Mouse (Mus musculus) erythroblast, embryonic 14.5 days (primary cell): ENCODE measurements at regions not wholly inside any gene's neighbourhood (a gene's known extent, or its start where the extent isn't known, plus 50 kb on each side); places are given as distances from the start of the nearest gene placed in this dataset.

Experiments used
- H3K27me3 ChIP-seq: 2 replicates; pipeline ENCODE4 v1.6.1; 2012; ENCODE audit warnings: inconsistent platforms; ENCODE audit not compliant: control insufficient read depth
- H3K36me3 ChIP-seq: 2 replicates; pipeline ENCODE4 v1.6.1; 2012; ENCODE audit warnings: mild to moderate bottlenecking, inconsistent platforms; ENCODE audit not compliant: control insufficient read depth
- H3K4me1 ChIP-seq: 2 replicates; pipeline ENCODE4 v1.6.1; 2012; ENCODE audit warnings: inconsistent platforms; ENCODE audit not compliant: control insufficient read depth
- H3K4me3 ChIP-seq: replicated peaks from 2 replicates; pipeline ENCODE3; 2012; ENCODE audit warnings: moderate library complexity, mild to moderate bottlenecking, inconsistent platforms
- H3K9me3 ChIP-seq: 2 replicates; pipeline ENCODE4 v1.6.1; 2012; ENCODE audit warnings: low read length, inconsistent platforms, mixed read lengths; ENCODE audit not compliant: control insufficient read depth
- GATA1 ChIP-seq: IDR thresholded peaks from 2 replicates; pipeline ENCODE4 v1.6.1; 2012; ENCODE audit warnings: low read length, inconsistent platforms, mixed read lengths
- TAL1 ChIP-seq: IDR thresholded peaks from 3 replicates; pipeline ENCODE4 v1.6.1; 2012; ENCODE audit warnings: low read length, inconsistent platforms, mixed read lengths

DNA sequence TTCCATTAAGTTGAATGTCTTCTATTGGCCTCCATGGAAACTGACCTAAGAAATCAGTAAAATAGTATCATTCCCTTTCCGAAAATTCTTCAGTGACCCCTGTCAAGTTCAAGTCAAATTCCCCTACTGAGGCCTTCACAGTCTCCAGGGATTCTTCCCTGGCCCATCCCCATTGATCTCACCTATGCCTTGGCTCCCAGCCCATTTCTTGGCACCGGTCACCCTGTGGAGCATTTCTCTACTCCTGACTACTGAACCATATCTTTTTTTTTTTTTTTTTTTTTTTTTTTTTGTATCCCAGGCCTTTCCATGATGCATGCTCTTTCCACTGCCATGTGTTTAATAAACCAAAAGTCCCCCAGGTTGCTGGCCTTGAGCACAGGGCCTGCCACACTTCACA, 124.8 kb upstream of the Zmiz1 start:
- no peak overlapping the region for H3K4me3 ChIP-seq
- H3K27me3 ChIP-seq = peaks cover 4% of the 10 kb centered on the region; the same call in 1 of the 2 replicates
- no peaks in the 10 kb centered on the region for H3K4me1 ChIP-seq
- H3K36me3 ChIP-seq = no peaks in the 10 kb centered on the region
- H3K9me3 ChIP-seq = peaks cover 4% of the 10 kb centered on the region; the same call in 1 of the 2 replicates
- TF ChIP-seq TAL1 (no peak), GATA1 (no peak)

- TF ChIP-seq GATA1 (no peak), TAL1 (no peak)
- H3K9me3 ChIP-seq = no peaks in the 10 kb centered on the region
- no peaks in the 10 kb centered on the region for H3K27me3 ChIP-seq
- H3K36me3 ChIP-seq = no peaks in the 10 kb centered on the region
- no peaks in the 10 kb centered on the region for H3K4me1 ChIP-seq
- H3K4me3 ChIP-seq = no peak overlapping the region
Measured at GRCm38 (mm10) chr14:25336875-25337274, 122.1 kb upstream of the Zmiz1 start.

- no peaks in the 10 kb centered on the region for H3K36me3 ChIP-seq
- no peak for TF ChIP-seq TAL1
- no peak for TF ChIP-seq GATA1
- no peak overlapping the region for H3K4me3 ChIP-seq
- no peaks in the 10 kb centered on the region for H3K9me3 ChIP-seq
- no peaks in the 10 kb centered on the region for H3K4me1 ChIP-seq
- no peaks in the 10 kb centered on the region for H3K27me3 ChIP-seq
Measured at GRCm38 (mm10) chr14:25338404-25339051, 120.5 kb upstream of the Zmiz1 start.

GRCm38 (mm10) chr14:25340845-25341244, 118.1 kb upstream of the Zmiz1 start:
- H3K9me3 ChIP-seq = no peaks in the 10 kb centered on the region
- H3K4me3 ChIP-seq = no peak overlapping the region
- no peaks in the 10 kb centered on the region for H3K27me3 ChIP-seq
- H3K4me1 ChIP-seq = no peaks in the 10 kb centered on the region
- H3K36me3 ChIP-seq = no peaks in the 10 kb centered on the region
- TF ChIP-seq GATA1 (no peak), TAL1 (no peak)

GRCm38 (mm10) chr14:25341848-25342427, 117.0 kb upstream of the Zmiz1 start:
- Histone ChIP-seq H3K9me3 (no peaks in the 10 kb centered on the region), H3K27me3 (no peaks in the 10 kb centered on the region), H3K4me1 (no peaks in the 10 kb centered on the region), H3K36me3 (no peaks in the 10 kb centered on the region), H3K4me3 (no peak overlapping the region)
- TF ChIP-seq GATA1 (no peak), TAL1 (no peak)

- no peak overlapping the region for H3K4me3 ChIP-seq
- TF ChIP-seq GATA1 (no peak), TAL1 (no peak)
- no peaks in the 10 kb centered on the region for H3K27me3 ChIP-seq
- H3K36me3 ChIP-seq = no peaks in the 10 kb centered on the region
- H3K4me1 ChIP-seq = no peaks in the 10 kb centered on the region
- no peaks in the 10 kb centered on the region for H3K9me3 ChIP-seq
Measured at GRCm38 (mm10) chr14:25342865-25343565, 116.0 kb upstream of the Zmiz1 start.

GRCm38 (mm10) chr14:25345995-25346394, 113.0 kb upstream of the Zmiz1 start:
- Histone ChIP-seq H3K4me3 (no peak overlapping the region), H3K4me1 (no peaks in the 10 kb centered on the region), H3K36me3 (no peaks in the 10 kb centered on the region), H3K9me3 (no peaks in the 10 kb centered on the region), H3K27me3 (no peaks in the 10 kb centered on the region)
- TF ChIP-seq TAL1 (no peak), GATA1 (no peak)

DNA sequence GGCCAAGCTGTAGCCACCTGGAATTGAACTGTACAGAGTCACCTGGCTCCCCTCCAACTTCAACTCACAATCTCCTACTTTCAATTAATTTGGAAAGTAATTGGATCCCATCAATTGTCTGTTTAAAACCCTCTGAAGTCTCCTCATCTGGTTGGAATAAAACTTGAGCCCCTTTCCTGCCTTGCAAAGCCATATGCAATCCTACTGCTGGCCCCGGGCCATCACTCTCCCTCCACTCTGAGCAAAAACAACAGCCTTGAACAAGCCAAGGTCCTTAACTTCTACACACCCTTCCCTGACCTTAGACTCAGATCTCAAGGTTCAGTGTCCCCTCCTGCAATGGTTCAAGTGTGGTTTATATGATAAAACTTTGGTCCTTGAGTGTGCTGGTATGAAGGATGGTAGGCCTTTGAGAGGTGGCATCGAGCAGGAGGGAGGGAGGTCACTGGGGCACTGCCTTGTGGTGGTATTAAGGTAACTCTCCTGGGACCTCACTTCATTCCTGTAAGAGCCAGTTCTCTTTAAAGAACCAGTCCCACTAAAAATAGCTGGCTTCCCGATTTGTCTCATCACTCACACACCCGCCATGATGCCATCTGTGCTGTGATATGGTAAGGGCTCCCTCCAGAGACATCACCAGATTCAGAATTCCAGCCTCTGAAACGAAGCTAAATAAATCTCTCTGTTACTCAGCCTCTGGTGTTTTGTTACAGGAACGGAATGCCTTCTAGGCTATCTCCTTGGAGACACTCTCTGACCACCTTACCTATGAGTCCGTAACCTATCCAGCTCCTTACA, 112.0 kb upstream of the Zmiz1 start:
- H3K9me3 ChIP-seq = no peaks in the 10 kb centered on the region
- H3K4me3 ChIP-seq = no peak overlapping the region
- H3K36me3 ChIP-seq = no peaks in the 10 kb centered on the region
- H3K27me3 ChIP-seq = no peaks in the 10 kb centered on the region
- H3K4me1 ChIP-seq = no peaks in the 10 kb centered on the region
- TF ChIP-seq GATA1 (no peak), TAL1 (no peak)

GRCm38 (mm10) chr14:25350282-25350964, 108.6 kb upstream of the Zmiz1 start:
- no peak overlapping the region for H3K4me3 ChIP-seq
- H3K27me3 ChIP-seq = no peaks in the 10 kb centered on the region
- H3K9me3 ChIP-seq = no peaks in the 10 kb centered on the region
- no peaks in the 10 kb centered on the region for H3K36me3 ChIP-seq
- TF ChIP-seq GATA1 (no peak), TAL1 (no peak)
- no peaks in the 10 kb centered on the region for H3K4me1 ChIP-seq
